Mouse (Mus musculus): ENCODE results near the gene Snhg11.

Gene Snhg11

DNA sequence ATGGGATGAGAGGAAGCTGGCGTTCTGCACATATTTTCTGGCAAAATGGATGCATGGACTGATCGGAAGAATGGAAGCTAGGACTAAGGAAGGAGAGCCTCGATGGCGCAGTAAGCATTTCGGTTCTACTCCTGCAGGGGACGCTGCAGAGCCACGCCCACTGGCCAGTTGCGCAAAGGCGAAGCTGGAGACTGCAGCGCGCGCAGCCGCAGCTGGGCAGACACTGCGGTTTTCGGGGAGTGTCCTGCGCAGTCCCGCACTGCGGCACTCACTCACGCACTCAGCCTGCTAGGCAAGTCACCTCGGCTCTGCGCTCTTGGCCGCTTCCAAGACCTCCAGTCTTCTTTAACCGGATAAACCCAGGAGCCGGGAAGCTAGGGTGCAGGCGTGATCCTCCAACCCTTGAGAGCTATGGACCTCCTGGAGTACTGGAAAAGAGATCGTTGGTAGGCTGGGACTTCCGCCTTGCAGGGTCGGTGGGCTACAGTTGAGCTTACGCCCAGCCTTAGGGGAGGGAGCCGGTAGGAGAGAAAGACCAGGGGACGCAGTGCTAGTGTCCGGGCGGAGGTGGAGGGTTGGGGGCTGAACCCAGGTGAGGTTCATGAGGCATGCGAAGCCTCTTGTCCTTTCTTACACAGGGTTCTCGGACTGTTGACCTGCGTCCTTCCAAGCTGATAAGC is at the start of gene Snhg11:
TSS of gene Snhg11 (plus strand) at position 196 of the 680 bp plus-strand sequence.
- DNase-seq (ENCODE audit: low read depth, low spot score), result peak; percentile 87

DNA sequence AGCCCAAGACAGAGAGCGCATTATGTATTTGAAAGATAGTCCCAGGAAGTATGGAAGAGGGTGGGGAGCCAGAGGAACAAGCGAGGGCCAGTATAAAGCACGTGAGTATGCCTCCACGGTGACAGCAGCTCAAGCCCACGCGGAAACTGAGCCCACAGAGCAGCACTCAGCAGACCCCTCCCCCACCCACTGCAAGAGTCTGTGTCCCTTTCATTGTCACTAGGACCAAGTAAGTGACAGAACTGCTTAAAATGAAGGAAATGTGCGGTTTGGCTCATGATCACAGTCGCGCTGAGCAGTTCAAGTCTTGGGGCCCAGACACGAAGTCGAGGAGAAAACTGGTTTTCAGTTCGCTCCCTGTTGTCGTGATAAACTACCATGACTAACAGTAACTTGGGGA is 41.1 kb upstream of the Snhg11 start:
- DNase-seq (ENCODE audit: low read depth, low spot score), result no peak

DNA sequence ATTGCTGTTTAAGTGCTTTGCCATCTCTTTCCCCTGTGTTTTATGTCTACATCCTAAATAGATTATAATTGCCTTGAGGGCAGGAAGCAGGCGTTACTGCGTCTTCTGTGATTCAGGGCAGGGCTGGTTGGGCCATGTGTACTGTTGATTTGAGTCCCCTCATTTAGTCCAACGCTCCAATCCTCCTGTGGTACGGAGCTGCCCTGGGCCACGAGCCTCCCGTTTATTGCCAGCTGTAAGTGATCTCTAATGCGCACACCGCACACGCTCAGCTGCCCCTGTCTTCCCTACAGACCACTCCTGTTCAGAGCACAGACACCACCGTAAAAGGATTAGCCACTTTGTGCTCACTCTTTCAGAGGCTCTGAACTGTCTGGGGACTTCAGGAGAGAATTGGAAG is 37.7 kb upstream of the Snhg11 start:
- no peak for DNase-seq (ENCODE audit: low read depth, low spot score)

DNA sequence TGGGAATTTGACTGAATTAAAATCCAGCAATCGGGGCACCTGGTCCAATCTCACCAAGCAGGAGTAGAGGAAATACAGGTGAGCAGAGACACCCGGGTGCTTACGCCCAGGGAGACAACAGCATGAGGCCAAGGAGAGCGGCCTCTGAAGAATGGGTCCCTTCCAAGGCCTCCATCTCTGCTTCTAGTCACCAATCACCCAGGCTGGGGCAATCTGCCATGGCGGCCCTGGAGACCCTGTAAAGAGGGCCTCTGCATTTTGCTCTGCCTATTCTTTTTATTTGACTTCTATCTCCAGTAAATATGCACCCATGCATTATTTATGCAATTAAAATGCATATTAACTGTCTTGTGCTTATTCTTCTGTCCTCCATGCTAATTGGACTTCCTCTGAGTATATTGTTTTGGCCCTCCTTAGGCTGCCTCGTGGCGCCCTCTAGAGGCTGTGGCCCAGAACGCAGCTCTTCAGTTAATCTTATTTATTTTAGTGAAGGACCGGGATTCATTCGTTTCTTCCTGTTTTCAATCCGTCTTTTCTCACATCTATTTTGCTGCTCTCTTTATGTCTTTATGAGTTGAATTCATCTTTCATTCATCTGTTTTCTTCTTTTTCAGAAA is 35.4 kb upstream of the Snhg11 start:
- DNase-seq (ENCODE audit: low read depth, low spot score), result peak; percentile 66

DNA sequence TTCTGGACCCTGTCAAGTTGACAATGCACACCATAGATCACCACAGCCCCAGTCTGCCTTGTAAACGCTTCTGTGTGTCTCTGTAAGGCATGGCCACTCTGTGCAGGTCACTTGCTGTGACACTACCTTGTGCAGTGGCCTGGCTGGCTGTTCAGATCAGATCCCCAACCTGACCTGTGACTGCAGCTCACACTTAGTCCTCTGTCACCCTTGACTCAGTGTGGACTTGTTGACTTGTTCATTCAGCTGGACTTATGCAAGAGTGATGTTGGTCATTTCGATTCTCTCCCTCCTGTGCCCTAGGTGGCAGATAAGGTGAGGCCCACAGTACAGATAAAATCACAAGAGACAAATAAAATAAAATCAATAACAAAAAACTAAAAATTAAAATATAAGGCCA is 34.1 kb upstream of the Snhg11 start:
- DNase-seq (ENCODE audit: low read depth, low spot score), result no peak

GRCm38 (mm10) chr2:158343495-158343894 is 31.9 kb upstream of the Snhg11 start:
- DNase-seq (ENCODE audit: low read depth, low spot score), result no peak

DNA sequence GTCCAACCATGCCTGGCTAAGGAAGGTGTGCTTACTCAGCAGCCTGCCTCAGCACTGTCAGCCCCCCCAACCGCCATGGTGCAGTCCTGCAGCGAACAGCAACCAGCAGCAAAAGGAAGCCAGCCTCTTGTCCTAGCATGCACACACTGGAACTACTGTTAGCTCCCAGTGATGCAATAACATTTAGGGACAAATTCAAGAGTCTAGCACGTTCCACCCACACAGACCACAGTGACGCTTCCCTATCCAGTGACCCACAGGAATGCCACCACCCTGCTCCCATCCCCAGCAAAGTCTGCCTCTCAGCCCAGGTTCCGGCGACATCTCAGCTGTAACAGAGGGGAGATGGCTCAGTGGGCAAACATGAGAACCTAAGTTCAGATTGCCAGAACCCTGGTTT is 29.0 kb upstream of the Snhg11 start:
- DNase-seq (ENCODE audit: low read depth, low spot score), result no peak

- DNase-seq (ENCODE audit: low read depth, low spot score), result peak; percentile 73
Measured at GRCm38 (mm10) chr2:158347868-158348267, 27.6 kb upstream of the Snhg11 start.

DNA sequence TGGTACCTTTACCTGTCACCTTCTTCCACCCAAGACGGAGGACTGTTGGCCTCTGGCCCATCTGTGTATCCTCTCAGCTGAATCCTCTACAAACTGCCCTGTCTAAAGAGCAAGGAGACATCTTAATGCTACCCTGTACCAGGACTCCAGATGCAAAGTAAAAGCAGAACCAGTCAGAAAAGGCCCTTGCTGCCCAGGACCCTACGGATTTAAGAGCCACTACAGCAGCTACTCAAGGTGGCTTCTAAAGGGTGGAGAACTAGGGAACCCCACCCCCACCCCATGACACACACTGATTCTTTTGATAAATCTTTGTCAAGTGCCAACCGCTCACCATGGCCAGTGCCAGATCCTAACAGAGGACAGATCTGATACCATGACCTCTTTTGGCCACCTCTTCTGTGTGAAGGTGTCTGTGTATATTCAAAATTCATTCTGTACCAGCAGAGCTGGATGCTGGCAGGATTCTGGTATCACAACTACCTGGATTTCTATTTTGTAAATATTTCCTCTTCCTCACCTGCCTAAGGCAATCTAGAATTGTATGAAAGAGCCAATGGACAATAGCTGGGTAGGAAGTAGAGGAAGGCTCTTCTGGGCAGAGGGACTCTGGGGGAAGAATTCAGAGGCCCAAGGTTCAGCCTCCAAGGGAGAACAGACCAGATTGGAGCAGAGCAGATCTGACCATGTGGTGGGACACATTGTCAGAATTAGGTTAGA is 22.5 kb upstream of the Snhg11 start:
- no peak for DNase-seq (ENCODE audit: low read depth, low spot score)

- DNase-seq (ENCODE audit: low read depth, low spot score), result no peak
Measured at GRCm38 (mm10) chr2:158354348-158355114, 20.9 kb upstream of the Snhg11 start.

- no peak for DNase-seq (ENCODE audit: low read depth, low spot score)
Measured at GRCm38 (mm10) chr2:158355238-158355637, 20.2 kb upstream of the Snhg11 start.

DNA sequence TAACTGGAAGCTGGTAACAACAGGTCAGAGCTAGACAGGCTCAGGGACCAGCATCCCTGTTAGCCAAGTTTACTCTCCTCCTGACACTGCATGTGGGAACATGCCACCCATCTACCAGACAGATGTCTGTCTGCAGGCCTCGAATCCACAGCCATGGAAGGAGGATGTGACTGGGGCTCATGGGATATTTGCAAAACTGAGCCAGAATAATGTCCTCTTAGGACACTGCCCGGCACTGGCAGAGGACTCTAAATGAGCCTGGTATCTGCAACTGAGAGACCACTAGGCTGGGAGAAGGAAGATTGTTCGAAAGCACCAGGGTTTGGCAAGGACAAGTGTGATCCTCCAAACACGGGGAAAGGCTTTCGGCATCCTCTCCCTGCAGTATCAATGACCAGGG is 19.3 kb upstream of the Snhg11 start:
- no peak for DNase-seq (ENCODE audit: low read depth, low spot score)

GRCm38 (mm10) chr2:158359757-158360620 is 15.4 kb upstream of the Snhg11 start:
- DNase-seq (ENCODE audit: low read depth, low spot score), result no peak

DNA sequence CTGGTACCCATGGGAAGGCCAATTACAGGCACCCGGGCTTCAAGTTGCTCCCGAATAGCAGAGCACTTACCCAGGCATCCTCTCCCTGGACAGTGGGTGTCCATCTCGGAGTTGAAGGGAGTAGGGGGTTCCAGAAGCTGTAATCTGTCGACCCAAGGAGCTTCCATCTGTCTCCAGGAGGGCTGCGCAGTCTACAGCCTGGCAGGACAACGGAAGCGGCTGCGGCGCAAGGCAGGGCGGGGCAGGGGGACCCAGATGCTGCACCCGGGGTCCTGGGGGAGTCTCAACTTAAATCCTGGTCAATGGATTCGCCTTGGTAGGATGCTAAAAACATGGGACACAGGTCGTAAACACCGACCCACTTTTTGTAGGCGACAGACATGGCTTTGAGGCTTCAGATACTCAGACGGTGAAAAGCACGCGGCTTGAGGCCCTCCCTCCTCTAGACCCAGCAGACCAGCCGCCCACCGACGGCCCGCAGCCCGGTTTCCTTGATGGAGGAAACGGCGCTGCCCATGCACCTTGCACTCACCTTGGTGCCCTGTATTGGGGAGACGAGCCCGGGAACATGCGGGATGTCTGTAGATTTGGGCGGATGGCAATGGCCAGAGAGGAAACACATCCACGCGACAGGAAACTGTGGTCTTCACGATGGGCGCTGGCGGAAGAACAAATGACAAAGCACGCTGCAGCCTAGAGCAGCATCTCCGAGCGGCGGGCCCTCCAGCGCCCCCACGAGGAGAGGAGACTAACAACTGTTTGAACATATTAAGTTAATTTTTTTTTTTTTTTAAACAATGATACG is 14.4 kb upstream of the Snhg11 start:
- peak; percentile 94 for DNase-seq (ENCODE audit: low read depth, low spot score)

- peak; percentile 83 for DNase-seq (ENCODE audit: low read depth, low spot score)
Measured at GRCm38 (mm10) chr2:158361678-158362320, 13.6 kb upstream of the Snhg11 start.

- DNase-seq (ENCODE audit: low read depth, low spot score), result no peak
Measured at GRCm38 (mm10) chr2:158364175-158364574, 11.3 kb upstream of the Snhg11 start.

DNA sequence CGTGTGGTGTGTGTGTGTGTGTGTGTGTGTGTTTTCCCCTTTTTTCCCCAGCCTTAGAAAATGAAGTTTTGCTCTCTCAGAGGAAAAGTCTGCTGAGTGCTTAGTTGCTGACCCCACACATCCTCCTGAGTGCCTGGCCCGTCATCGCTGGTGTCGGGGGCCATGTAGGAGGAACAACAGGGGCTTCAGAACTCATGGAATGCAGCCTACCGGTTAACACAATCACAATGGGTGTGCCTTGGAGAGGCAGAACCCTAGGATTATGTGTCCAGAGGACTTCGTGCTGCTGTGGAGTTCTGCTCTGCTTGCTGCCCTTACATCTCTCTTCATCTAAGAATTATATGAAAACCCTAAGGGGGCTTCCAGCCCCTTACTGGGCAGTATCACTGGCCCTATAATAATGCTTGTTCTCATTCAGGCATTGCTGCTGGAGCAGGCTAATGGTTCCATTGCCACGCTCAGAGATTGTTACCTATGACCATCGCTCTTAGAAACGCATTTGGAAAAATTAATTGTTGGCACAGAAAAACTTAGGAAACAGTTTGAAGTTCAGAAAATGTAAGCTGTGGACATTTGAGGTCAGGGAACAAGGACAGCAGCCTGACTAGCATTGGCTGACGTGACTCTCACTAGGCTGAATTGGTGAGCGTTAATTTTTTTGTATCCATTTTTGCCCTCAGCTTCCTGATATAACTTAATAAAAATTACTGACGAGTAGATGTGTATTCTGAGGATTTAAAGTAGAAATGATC is 10.2 kb upstream of the Snhg11 start:
- no peak for DNase-seq (ENCODE audit: low read depth, low spot score)

DNA sequence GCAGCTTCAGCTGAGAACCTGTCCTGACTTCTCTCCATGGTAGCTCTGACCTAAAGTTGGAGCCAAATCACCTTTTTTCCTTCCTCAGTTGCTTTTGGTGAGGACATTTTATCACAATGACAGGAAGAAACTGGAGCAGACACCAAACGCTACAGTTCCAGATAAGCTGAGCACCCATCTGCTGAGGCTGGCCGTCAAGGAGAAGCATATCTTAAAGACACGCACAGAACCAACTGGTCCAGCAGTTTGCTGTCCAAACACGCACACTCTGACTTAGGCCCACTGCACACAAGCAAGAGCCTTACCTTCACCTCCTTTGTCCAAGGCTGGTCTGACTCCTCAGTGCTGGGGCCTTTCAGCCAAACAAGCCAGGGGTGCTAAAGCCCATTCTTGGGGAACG is 7.8 kb upstream of the Snhg11 start:
- no peak for DNase-seq (ENCODE audit: low read depth, low spot score)

DNA sequence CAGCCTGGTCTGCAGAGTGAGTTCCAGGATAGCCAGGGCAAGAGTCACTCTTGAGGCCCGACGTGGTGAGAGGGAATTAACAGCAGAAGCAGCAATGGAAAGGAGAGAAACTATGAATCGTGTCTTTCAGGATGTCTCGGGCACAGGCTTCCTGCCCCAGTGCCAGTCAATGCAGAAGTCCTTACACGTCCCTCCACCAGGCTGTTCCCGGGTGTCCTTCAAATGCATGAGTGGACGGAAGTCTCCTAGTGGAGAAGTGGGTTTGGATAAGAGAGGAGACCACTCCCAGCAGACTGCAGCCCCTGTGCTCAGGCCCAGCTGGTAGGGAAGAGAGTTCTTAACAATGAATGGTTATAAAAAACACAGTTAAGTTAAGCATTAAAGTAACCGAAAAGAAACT is 7.1 kb upstream of the Snhg11 start:
- DNase-seq (ENCODE audit: low read depth, low spot score), result no peak
